Mouse (Mus musculus): Measurements from ENCODE around the gene Slc7a15.

DNA sequence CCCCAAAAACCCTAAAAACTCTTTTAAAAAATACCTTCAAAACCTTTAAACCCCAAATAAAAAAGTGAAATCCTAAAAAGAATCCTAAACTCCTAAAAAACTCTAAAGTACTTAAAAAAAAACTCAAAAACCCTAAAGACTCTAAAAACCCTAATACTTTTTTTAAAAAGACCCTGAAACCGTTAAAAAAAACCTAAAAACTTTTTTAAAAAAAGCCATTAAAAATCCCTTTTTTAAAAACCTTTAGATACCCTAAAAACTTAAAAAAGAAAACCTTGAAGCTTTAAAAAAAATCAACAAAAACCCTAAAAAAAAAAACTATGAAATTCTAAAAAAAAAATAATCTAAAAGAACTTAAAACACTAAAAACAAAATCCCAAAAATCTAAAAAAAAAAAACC, 35.4 kb upstream of the Slc7a15 start:
- TF ChIP-seq POLR2A (IDR thresholded peaks at IDR 0.05; ENCODE audit: low read depth, low read length) (no peak), CTCF (IDR thresholded peaks at IDR 0.05; ENCODE audit: extremely low read depth, insufficient read depth, insufficient read length, insufficient replicate concordance) (no peak)

All from spleen, adult 2 months (tissue).